Mouse (Mus musculus) naive thymus-derived CD4-positive, alpha-beta T cell, adult 5 months (primary cell): ENCODE results near the gene Hps1. TPM values are rescaled to one million over a fixed set of nuclear protein-coding genes. Genes with fewer than 3 reads are reported as not detected.

Source experiments
- polyA plus RNA-seq: library from polyadenylated mRNA; unstranded; fragments of 100-300 nt; shearing (Covaris generic); gene quantifications from one replicate; pipeline ENCODE4 v1.2.1, GENCODE M21; 2017

Hps1 gene
- polyA plus RNA-seq, result 33.1 TPM

GRCm38 (mm10) chr19:42779531-42780155 is at the start of gene Hps1:
Hps1 (minus strand) TSS chr19:42779978.

GRCm38 (mm10) chr19:42752363-42752931 is 27.3 kb downstream of the Hps1 start, which contains the start of gene Pyroxd2:
Pyroxd2 (minus strand) TSS chr19:42752775.

Other genes with a start within 250 kb of the Hps1 start
- gene Loxl4, start 167.2 kb downstream of the Hps1 start, polyA plus RNA-seq, result 0.30 TPM
- gene Pyroxd2, start 27.2 kb downstream of the Hps1 start, polyA plus RNA-seq, result 2.0 TPM